9 mouse cellular contexts compared by ENCODE assay signal in genomic region chr10:93347387-93347786, GRCm38 (mm10). TPM values are rescaled to one million over a fixed set of nuclear protein-coding genes. Genes with fewer than 3 reads are reported as not detected.
DNase-seq lines count a peak whose midpoint lies in the region; ATAC-seq and TF ChIP-seq lines count a peak whose summit lies in the region.
"Had no signal": no experiment of that assay in that cellular context is flagged by ENCODE, and none has a peak within 500 bp of the region (broad histone marks: within the 10 kb centered on the region; RNA-seq: fewer than 3 reads in every experiment).

No protein-coding gene starts in this region.

- H3K36me3 ChIP-seq in heart, postnatal 0 days (replicated peaks; ENCODE audit: control insufficient read depth, insufficient read depth, low read length): no peaks in the 10 kb centered on the region
- H3K36me3 ChIP-seq in heart, embryonic 10.5 days: no peaks in the 10 kb centered on the region

- peak; percentile 37 for DNase-seq in adrenal gland, postnatal 14 days
- no peak for DNase-seq in adrenal gland, postnatal 10 days
- DNase-seq in heart, postnatal 0 days (ENCODE audit: low spot score): no peak
- no peak for DNase-seq in heart, embryonic 10.5 days (ENCODE audit: low spot score)
- DNase-seq in B cell, adult 2 months: peak; percentile 37 to 38
- DNase-seq in T-cell, adult 2 months (ENCODE audit: low spot score): no peak
- DNase-seq: lung, embryonic 14.5 days had no signal

- TF ChIP-seq CTCF in heart, postnatal 0 days (IDR thresholded peaks at IDR 0.05; ENCODE audit: low read depth): no peak

- no peaks in the 10 kb centered on the region for H3K27me3 ChIP-seq in heart, postnatal 0 days (ENCODE audit: control insufficient read depth, insufficient read depth, low read length)
- H3K27me3 ChIP-seq in heart, embryonic 10.5 days (ENCODE audit: insufficient read depth, poor library complexity, severe bottlenecking): no peaks in the 10 kb centered on the region

- no peak overlapping the region for H3K4me3 ChIP-seq in heart, postnatal 0 days (ENCODE audit: low read depth, low read length)
- H3K4me3 ChIP-seq in heart, embryonic 10.5 days: no peak overlapping the region

- WGBS in heart, postnatal 0 days: 48% methylated on average over 7 of the region's 7 CpGs
- 63% methylated on average over 7 of the region's 7 CpGs for WGBS in heart, embryonic 10.5 days

- 0 out of 2 replicates have a peak, but pooled peaks cover 6% of the 10 kb centered on the region for H3K4me1 ChIP-seq in heart, postnatal 0 days (ENCODE audit: control insufficient read depth, insufficient read depth)
- peaks cover 12% of the 10 kb centered on the region for H3K4me1 ChIP-seq in heart, embryonic 10.5 days

- no peak overlapping the region for H3K9ac ChIP-seq in heart, postnatal 0 days (replicated peaks; ENCODE audit: low read depth, low read length)
- H3K9ac ChIP-seq: lung, embryonic 14.5 days had no signal

- H3K4me2 ChIP-seq in heart, postnatal 0 days (ENCODE audit: low read depth, low read length): peak overlapping the region; percentile 50

- TF ChIP-seq EP300 in heart, postnatal 0 days (IDR thresholded peaks at IDR 0.05; ENCODE audit: low read depth): no peak

- no peaks in the 10 kb centered on the region for H3K9me3 ChIP-seq in heart, postnatal 0 days (replicated peaks; ENCODE audit: control insufficient read depth, low read length)
- no peaks in the 10 kb centered on the region; the same call in 1 of the 2 replicates for H3K9me3 ChIP-seq in heart, embryonic 10.5 days

- peak; percentile 36; the same call in 1 of the 2 replicates for ATAC-seq in heart, postnatal 0 days (ENCODE audit: insufficient read depth, low read depth)
- peak; percentile 62; a peak in 3 of 4 replicates for ATAC-seq in hematopoietic stem cell, adult 5-6 weeks (replicated peaks in 1 of 2; ENCODE audit: insufficient read depth in 1 of 2, low FRiP score in 2 of 2, low TSS enrichment in 1 of 2, low read depth in 1 of 2, poor library complexity in 2 of 2, severe bottlenecking in 2 of 2)
- ATAC-seq in CD4-positive, CD25-positive, alpha-beta regulatory T cell, adult 4 months: no peak

- H3K27ac ChIP-seq in heart, postnatal 0 days (ENCODE audit: low read depth): peak overlapping the region; percentile 30
- no peak overlapping the region for H3K27ac ChIP-seq in heart, embryonic 10.5 days

RNA-seq across cellular contexts. Expression of gene Elk3, which starts 36.5 kb away (rescaled TPM):
- total RNA-seq in adrenal gland, postnatal 14 days (2021): 50.4 and 58.0 TPM in 2 replicates
- 10 to 100 TPM; 58.4 to 70.4 TPM for total RNA-seq in adrenal gland, postnatal 10 days (2021)
- total RNA-seq in heart, postnatal 0 days (2014; rRNA removed; ENCODE audit: low replicate concordance): 45.0 and 47.3 TPM in 2 replicates
- 31.0 and 34.4 TPM in 2 replicates for polyA plus RNA-seq in heart, postnatal 0 days (2015; fragmentation: Nextera tagmentation; extraction: Ambion mirVana)
- polyA plus RNA-seq in heart, embryonic 10.5 days (2016; fragmentation: Nextera tagmentation; extraction: Ambion mirVana): 23.6 and 25.9 TPM in 2 replicates
- total RNA-seq in hematopoietic stem cell, adult 5-6 weeks (2017): 40.1 and 46.4 TPM in 2 replicates
- 10 to 100 TPM; 26.0 to 26.3 TPM for polyA plus RNA-seq in CD4-positive, CD25-positive, alpha-beta regulatory T cell, adult 4 months (2017; shearing (Covaris generic))

Comparison
In these comparisons a context has a peak if more than half of its experiments do, and no peak if none do; other contexts are left out.
1. DNase-seq: peak in adrenal gland, postnatal 14 days (single experiment) and B cell, adult 2 months (2 of 2); none in adrenal gland, postnatal 10 days (single experiment), heart, postnatal 0 days (single experiment), heart, embryonic 10.5 days (single experiment) and T-cell, adult 2 months (single experiment).